Mouse (Mus musculus): ENCODE data around the gene Cap2. TPM values are rescaled to one million over a fixed set of nuclear protein-coding genes. Genes with fewer than 3 reads are reported as not detected.

The Cap2 gene
- total and polyA plus RNA-seq, 3 experiments = 14.8 to 120 (median 22.3) TPM

DNA sequence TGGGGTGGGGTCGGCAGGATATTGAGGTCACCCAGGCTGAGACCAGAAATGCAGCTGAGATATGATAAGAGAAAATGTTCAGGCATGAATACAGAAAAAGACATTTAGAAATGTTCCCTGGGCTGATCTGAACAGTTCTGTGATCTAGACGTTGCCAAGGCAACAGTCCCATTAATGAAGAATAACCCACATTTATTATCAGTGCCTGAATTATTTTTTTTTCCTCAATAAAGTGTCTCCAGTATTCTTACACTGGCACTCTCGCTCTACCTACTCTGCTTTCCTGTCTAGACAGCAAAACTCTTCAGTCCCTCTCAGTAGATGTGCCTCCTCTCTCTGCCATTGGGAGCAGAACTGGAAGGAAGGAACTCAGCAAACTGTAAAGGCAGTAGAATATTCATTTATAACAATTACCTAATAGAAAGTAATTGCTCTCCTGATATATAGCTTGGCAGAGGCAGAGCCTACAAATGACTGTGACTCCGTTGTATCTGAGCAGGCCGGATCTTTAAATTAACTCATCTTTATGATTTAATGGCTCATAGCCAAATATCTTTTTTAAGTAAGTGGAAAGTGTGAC lies 47.0 kb downstream of the Cap2 start:
- no peak for TF ChIP-seq TBP (IDR thresholded peaks at IDR 0.05; ENCODE audit: low read depth, low read length)
- no peak for TF ChIP-seq SIN3A (IDR thresholded peaks at IDR 0.05; ENCODE audit: low read length)
- no peak for TF ChIP-seq HCFC1 (IDR thresholded peaks at IDR 0.05; ENCODE audit: low read depth, low read length)
- TF ChIP-seq MAX (IDR thresholded peaks at IDR 0.05; ENCODE audit: low read length) = no peak
- TF ChIP-seq POLR2A (IDR thresholded peaks at IDR 0.05; ENCODE audit: control insufficient read depth in 1 of 2, insufficient read depth in 1 of 2, low read depth in 1 of 2, low read length in 2 of 2, poor library complexity in 1 of 2) = no peak
- TF ChIP-seq CTCF (IDR thresholded peaks at IDR 0.05 in 2 of 3, conservative IDR thresholded peaks at IDR 0.05 in 1 of 3; ENCODE audit: control insufficient read depth in 1 of 3, insufficient read depth in 1 of 3, low read depth in 2 of 3, low read length in 3 of 3, poor library complexity in 1 of 3, severe bottlenecking in 1 of 3) = no peak
- no peak for TF ChIP-seq USF2 (IDR thresholded peaks at IDR 0.05; ENCODE audit: borderline replicate concordance in 1 of 2, insufficient read depth in 1 of 2, low read depth in 1 of 2, low read length in 2 of 2)
- TF ChIP-seq UBTF (IDR thresholded peaks at IDR 0.05; ENCODE audit: borderline replicate concordance, insufficient read depth, low read depth, low read length) = no peak
- no peak overlapping the region for H3K4me3 ChIP-seq (ENCODE audit: control insufficient read depth in 1 of 2, insufficient read depth in 1 of 2, low read depth in 2 of 2, low read length in 2 of 2)
- DNase-seq (ENCODE audit: low read depth, low spot score) = no peak

DNA sequence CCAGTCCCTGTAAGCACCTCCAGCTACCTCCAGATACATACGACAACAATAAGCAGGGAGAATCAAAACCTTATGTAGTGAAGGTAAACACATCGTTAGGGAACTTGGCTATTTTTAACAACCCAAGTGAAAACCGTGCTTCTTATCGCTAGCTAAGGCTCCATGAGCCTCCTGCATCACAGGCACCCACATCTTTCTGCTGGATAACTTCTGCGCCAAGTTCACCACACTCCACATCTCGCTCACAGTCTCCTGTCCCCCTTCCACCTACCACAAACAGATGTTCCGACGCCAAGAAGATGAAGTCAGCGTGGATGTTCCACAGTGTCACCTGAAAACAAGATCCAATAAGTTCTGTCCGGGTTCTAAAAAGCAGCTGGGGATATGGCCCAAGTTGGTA lies 49.0 kb downstream of the Cap2 start:
- H3K36me3 ChIP-seq (ENCODE audit: control insufficient read depth in 1 of 2, insufficient read depth in 2 of 2, low read length in 2 of 2) = peaks cover 0 to 3% of the 10 kb centered on the region in 2 experiments; a peak in 1 of 4 replicates
- H3K27me3 ChIP-seq (ENCODE audit: control insufficient read depth in 1 of 2, insufficient read depth in 2 of 2, low read length in 2 of 2) = no peaks in the 10 kb centered on the region
- DNase-seq (ENCODE audit: low read depth, low spot score) = no peak
- no peaks in the 10 kb centered on the region; a peak in 2 of 4 replicates for H3K4me1 ChIP-seq (ENCODE audit: control insufficient read depth in 1 of 2, insufficient read depth in 2 of 2, low read length in 2 of 2)
- H3K9ac ChIP-seq (ENCODE audit: control insufficient read depth, low read depth, low read length, poor library complexity, severe bottlenecking) = no peak overlapping the region
- TF ChIP-seq MYC (IDR thresholded peaks at IDR 0.05; ENCODE audit: low read depth, low read length) = no peak
- no peak for TF ChIP-seq SMC3 (IDR thresholded peaks at IDR 0.05; ENCODE audit: low read depth, low read length)
- no peak for TF ChIP-seq GATA1 (IDR thresholded peaks at IDR 0.05; ENCODE audit: low read depth, low read length)
- TF ChIP-seq TCF12 (IDR thresholded peaks at IDR 0.05; ENCODE audit: low read depth, low read length) = no peak
- no peak for TF ChIP-seq MXI1 (IDR thresholded peaks at IDR 0.05; ENCODE audit: low read depth, low read length)
- no peak for TF ChIP-seq CHD2 (IDR thresholded peaks at IDR 0.05; ENCODE audit: low read length)
- no peak for TF ChIP-seq TAL1 (IDR thresholded peaks at IDR 0.05; ENCODE audit: low read length)
- no peak for TF ChIP-seq BHLHE40 (IDR thresholded peaks at IDR 0.05; ENCODE audit: borderline replicate concordance, low read depth, low read length)
- TF ChIP-seq UBTF (IDR thresholded peaks at IDR 0.05; ENCODE audit: borderline replicate concordance, insufficient read depth, low read depth, low read length) = no peak
- TF ChIP-seq ZNF384 (IDR thresholded peaks at IDR 0.05; ENCODE audit: low read depth, low read length) = no peak
- no peak for TF ChIP-seq HCFC1 (IDR thresholded peaks at IDR 0.05; ENCODE audit: low read depth, low read length)
- no peak for TF ChIP-seq NELFE (IDR thresholded peaks at IDR 0.05; ENCODE audit: low read depth, low read length)
- no peak for TF ChIP-seq ELF1 (IDR thresholded peaks at IDR 0.05; ENCODE audit: low read depth, low read length)
- no peak for TF ChIP-seq USF2 (IDR thresholded peaks at IDR 0.05; ENCODE audit: borderline replicate concordance in 1 of 2, insufficient read depth in 1 of 2, low read depth in 1 of 2, low read length in 2 of 2)
- no peak for TF ChIP-seq MEF2A (IDR thresholded peaks at IDR 0.05; ENCODE audit: extremely low read depth, insufficient replicate concordance, low read depth, low read length, poor library complexity, severe bottlenecking)
- no peak overlapping the region for H3K4me3 ChIP-seq (ENCODE audit: control insufficient read depth in 1 of 2, insufficient read depth in 1 of 2, low read depth in 2 of 2, low read length in 2 of 2)
- H3K27ac ChIP-seq (ENCODE audit: control insufficient read depth, low read depth, low read length) = no peak overlapping the region
- H3K79me2 ChIP-seq (ENCODE audit: control insufficient read depth, insufficient read depth, low read length, poor library complexity) = no peaks in the 10 kb centered on the region
- H3K9me3 ChIP-seq (replicated peaks; ENCODE audit: insufficient read depth, low read length) = no peaks in the 10 kb centered on the region

More for the DNA sequence above, 47.0 kb downstream of the Cap2 start:
- no peaks in the 10 kb centered on the region for H3K79me2 ChIP-seq (ENCODE audit: control insufficient read depth, insufficient read depth, low read length, poor library complexity)
- no peaks in the 10 kb centered on the region for H3K27me3 ChIP-seq (ENCODE audit: control insufficient read depth in 1 of 2, insufficient read depth in 2 of 2, low read length in 2 of 2)
- H3K4me1 ChIP-seq (ENCODE audit: control insufficient read depth in 1 of 2, insufficient read depth in 2 of 2, low read length in 2 of 2) = no peaks in the 10 kb centered on the region; a peak in 2 of 4 replicates
- peaks cover 0 to 6% of the 10 kb centered on the region in 2 experiments; a peak in 1 of 4 replicates for H3K36me3 ChIP-seq (ENCODE audit: control insufficient read depth in 1 of 2, insufficient read depth in 2 of 2, low read length in 2 of 2)
- no peaks in the 10 kb centered on the region for H3K9me3 ChIP-seq (replicated peaks; ENCODE audit: insufficient read depth, low read length)
- no peak overlapping the region for H3K9ac ChIP-seq (ENCODE audit: control insufficient read depth, low read depth, low read length, poor library complexity, severe bottlenecking)
- no peak overlapping the region for H3K27ac ChIP-seq (ENCODE audit: control insufficient read depth, low read depth, low read length)
